Mouse (Mus musculus): Measurements from ENCODE around the gene Cox7a2l. TPM values are rescaled to one million over a fixed set of nuclear protein-coding genes. Genes with fewer than 3 reads are reported as not detected.

Gene Cox7a2l
- polyA plus RNA-seq, 1 experiment from 2014 or later: 189 TPM

DNA sequence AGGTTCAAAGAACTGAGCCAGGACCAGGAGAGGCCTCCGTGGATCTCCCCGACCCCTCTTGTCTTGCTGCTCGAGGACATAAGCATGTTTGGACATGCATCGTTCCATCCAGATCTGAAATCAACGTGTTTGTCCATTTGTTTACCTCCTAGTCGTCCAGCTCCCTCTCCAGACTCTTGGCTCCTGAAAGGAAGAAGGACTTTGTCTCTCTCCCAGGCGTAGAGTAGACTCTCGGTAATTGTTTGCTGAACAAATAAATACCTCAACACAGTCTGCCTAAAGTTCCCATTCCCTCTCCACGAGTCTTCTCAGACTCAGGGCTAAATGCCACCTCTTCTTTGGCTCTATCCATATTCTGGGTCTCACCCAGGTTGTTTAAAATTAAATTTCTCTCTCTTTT, 16.0 kb upstream of the Cox7a2l start:
- Histone ChIP-seq H3K4me1 (ENCODE audit: control insufficient read depth, insufficient read depth, low read length) (peaks cover under 1% of the 10 kb centered on the region), H3K36me3 (ENCODE audit: control insufficient read depth, insufficient read depth, low read length) (no peaks in the 10 kb centered on the region), H3K4me3 (ENCODE audit: low read depth, low read length) (no peak overlapping the region), H3K27ac (ENCODE audit: low read length) (no peak overlapping the region), H3K27me3 (ENCODE audit: control insufficient read depth, insufficient read depth, low read length) (no peaks in the 10 kb centered on the region), H3K9ac (replicated peaks; ENCODE audit: low read depth, low read length) (no peak overlapping the region), H3K4me2 (replicated peaks; ENCODE audit: low read depth, low read length) (no peak overlapping the region), H3K9me3 (ENCODE audit: control insufficient read depth, low read depth, low read length) (no peaks in the 10 kb centered on the region)
- ATAC-seq (ENCODE audit: insufficient number of reproducible peaks, insufficient read depth, low FRiP score, low read depth): no peak
- 57% methylated on average over 9 of the region's 9 CpGs for WGBS

DNA sequence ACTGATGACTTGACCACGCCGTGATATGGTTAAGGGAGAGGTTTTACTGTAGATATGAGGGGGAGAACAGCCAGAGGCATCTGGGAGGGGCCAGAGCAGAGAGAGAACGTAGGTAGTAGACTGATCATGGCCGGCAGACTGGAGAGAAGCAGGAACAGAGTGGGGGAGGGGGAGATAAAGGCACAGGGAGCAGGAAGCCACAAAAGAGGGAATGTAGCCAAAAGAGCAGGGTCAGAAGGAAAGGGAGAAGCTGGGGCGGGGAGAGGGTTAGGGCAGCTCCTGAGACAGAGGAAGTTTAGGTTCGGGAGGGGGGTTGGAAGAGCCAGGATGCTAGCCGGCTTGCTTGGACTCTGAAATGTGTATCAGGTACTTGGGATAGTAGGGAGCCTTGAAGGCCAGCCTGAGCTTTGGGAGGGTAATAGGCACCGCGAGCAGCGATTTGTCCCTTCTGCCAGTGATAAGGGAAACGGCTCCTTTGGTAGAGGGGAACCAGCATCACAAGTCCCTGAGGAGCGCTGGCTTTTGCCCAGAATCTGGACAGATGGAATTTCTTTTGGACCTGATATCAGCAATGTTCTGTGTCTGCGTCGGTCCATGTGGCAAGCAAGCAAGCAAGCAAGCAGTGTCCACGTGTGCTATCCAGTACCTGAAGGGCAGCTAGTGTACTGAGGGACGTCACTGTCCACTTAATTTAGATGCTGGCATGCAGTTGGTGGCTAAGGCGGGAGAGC, 10.7 kb upstream of the Cox7a2l start:
- Histone ChIP-seq H3K4me1 (ENCODE audit: control insufficient read depth, insufficient read depth, low read length) (peaks cover 24% of the 10 kb centered on the region), H3K9me3 (ENCODE audit: control insufficient read depth, low read depth, low read length) (no peaks in the 10 kb centered on the region), H3K36me3 (ENCODE audit: control insufficient read depth, insufficient read depth, low read length) (no peaks in the 10 kb centered on the region), H3K27me3 (ENCODE audit: control insufficient read depth, insufficient read depth, low read length) (no peaks in the 10 kb centered on the region), H3K4me2 (replicated peaks; ENCODE audit: low read depth, low read length) (peak overlapping the region; percentile 42), H3K4me3 (ENCODE audit: low read depth, low read length) (no peak overlapping the region), H3K27ac (ENCODE audit: low read length) (peak overlapping the region; percentile 16; the same call in 1 of the 2 replicates), H3K9ac (replicated peaks; ENCODE audit: low read depth, low read length) (peak overlapping the region; percentile 14; the same call in 1 of the 2 replicates)
- peak; percentile 73 for ATAC-seq (ENCODE audit: insufficient number of reproducible peaks, insufficient read depth, low FRiP score, low read depth)
- WGBS: 24% methylated on average over 17 of the region's 17 CpGs

DNA sequence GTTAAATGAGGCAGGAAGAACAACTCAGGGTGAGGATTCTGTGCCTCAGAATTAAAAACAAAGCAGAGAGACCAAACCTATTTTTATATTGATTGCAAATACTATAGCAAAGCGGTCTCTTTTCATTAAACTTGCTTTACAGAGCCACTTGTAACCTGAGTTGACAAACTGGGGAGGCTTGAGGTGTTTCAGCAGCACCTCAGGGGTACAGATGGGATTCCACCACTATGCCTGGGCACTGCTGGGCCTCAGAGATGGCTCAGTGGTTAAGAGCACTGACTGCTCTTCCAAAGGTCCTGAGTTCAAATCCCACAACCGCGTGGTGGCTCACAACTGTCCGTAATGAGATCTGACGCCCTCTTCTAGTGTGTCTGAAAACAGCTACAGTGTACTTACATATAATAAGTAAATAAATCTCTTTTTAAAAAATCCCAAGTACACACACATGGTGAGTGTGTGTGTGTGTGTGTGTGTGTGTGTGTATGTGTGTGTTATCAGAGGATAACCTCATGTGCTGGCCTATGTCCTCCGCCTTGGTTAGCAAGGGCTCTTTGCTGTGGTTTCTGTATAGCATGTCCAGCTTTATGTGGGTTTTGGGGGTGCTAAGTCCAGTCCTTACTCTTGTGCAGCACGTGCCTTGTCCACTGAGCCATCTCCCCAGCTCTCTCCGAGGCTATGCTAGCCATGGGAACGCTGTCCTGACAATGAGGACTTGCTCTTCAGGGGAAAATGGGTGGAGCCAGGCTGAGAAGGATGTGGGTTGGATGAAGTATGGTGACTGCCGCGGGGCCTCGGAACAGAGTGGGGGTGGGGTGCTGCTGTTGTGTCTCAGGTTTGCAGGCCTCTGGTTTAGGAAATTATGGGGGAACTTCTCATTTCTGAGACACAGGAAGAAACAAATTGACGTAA, 9.7 kb upstream of the Cox7a2l start:
- Histone ChIP-seq H3K4me3 (ENCODE audit: low read depth, low read length) (no peak overlapping the region), H3K36me3 (ENCODE audit: control insufficient read depth, insufficient read depth, low read length) (no peaks in the 10 kb centered on the region), H3K27ac (ENCODE audit: low read length) (peak overlapping the region; percentile 16; the same call in 1 of the 2 replicates), H3K9ac (replicated peaks; ENCODE audit: low read depth, low read length) (0 out of 2 replicates have a peak overlapping the region, but pooled peaks have one; percentile 14), H3K27me3 (ENCODE audit: control insufficient read depth, insufficient read depth, low read length) (no peaks in the 10 kb centered on the region), H3K9me3 (ENCODE audit: control insufficient read depth, low read depth, low read length) (no peaks in the 10 kb centered on the region), H3K4me1 (ENCODE audit: control insufficient read depth, insufficient read depth, low read length) (peaks cover 24% of the 10 kb centered on the region), H3K4me2 (replicated peaks; ENCODE audit: low read depth, low read length) (peak overlapping the region; percentile 42)
- WGBS: 31% methylated on average over 13 of the region's 13 CpGs
- ATAC-seq (ENCODE audit: insufficient number of reproducible peaks, insufficient read depth, low FRiP score, low read depth): peak; percentile 80

DNA sequence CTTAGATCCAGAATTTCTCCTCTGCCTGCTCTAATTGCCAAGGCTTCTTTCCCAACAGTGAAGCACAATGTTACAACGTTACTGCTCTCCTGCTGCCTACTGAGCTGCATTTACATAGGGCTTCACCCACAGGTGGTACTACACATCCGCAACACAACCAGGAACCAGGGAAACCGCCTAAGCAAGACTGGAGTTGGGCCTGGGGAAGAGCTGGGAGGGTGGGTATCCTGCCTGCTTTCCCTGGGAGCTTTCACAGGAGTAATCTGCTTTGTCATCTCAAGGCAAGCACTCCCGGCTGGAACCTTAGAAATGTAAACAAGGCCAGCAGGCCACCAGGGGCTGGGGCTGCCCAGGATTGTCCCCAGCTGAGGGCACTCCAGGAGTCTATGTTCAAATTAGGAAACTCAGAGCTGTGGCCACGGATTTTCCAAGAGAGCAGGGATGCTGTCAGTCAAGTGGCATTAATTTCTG, 9.0 kb upstream of the Cox7a2l start:
- H3K27me3 ChIP-seq (ENCODE audit: control insufficient read depth, insufficient read depth, low read length): no peaks in the 10 kb centered on the region
- H3K9me3 ChIP-seq (ENCODE audit: control insufficient read depth, low read depth, low read length): no peaks in the 10 kb centered on the region
- no peak overlapping the region for H3K4me3 ChIP-seq (ENCODE audit: low read depth, low read length)
- no peaks in the 10 kb centered on the region for H3K36me3 ChIP-seq (ENCODE audit: control insufficient read depth, insufficient read depth, low read length)
- H3K4me1 ChIP-seq (ENCODE audit: control insufficient read depth, insufficient read depth, low read length): peaks cover 24% of the 10 kb centered on the region
- H3K4me2 ChIP-seq (replicated peaks; ENCODE audit: low read depth, low read length): no peak overlapping the region
- H3K27ac ChIP-seq (ENCODE audit: low read length): no peak overlapping the region
- no peak for ATAC-seq (ENCODE audit: insufficient number of reproducible peaks, insufficient read depth, low FRiP score, low read depth)
- no peak overlapping the region for H3K9ac ChIP-seq (replicated peaks; ENCODE audit: low read depth, low read length)
- WGBS: 12% methylated on average over 5 of the region's 5 CpGs

DNA sequence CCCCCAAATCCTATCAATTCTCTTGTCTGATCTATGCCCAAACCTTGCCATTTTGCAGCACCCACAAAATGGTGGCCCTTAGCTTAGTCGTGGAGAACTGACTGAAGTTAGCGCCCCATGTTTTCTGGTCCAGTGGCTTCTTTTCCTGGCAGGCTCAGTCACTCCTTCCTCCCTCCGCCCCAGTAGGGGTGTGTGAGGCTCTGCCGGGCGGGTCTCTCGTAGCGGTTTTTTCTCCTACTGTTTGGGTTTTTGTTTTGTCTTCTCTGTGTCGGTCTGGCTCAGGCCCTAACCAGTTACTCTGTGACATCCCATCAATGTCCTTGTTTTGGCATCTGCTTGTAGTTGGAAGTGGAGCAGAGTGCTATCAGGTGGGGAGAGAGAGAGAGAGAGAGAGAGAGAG, 8.5 kb upstream of the Cox7a2l start:
- ATAC-seq (ENCODE audit: insufficient number of reproducible peaks, insufficient read depth, low FRiP score, low read depth): no peak
- Histone ChIP-seq H3K9ac (replicated peaks; ENCODE audit: low read depth, low read length) (no peak overlapping the region), H3K36me3 (ENCODE audit: control insufficient read depth, insufficient read depth, low read length) (no peaks in the 10 kb centered on the region), H3K27ac (ENCODE audit: low read length) (no peak overlapping the region), H3K4me2 (replicated peaks; ENCODE audit: low read depth, low read length) (0 out of 2 replicates have a peak overlapping the region, but pooled peaks have one; percentile 3), H3K4me1 (ENCODE audit: control insufficient read depth, insufficient read depth, low read length) (peaks cover 24% of the 10 kb centered on the region), H3K4me3 (ENCODE audit: low read depth, low read length) (no peak overlapping the region), H3K27me3 (ENCODE audit: control insufficient read depth, insufficient read depth, low read length) (no peaks in the 10 kb centered on the region), H3K9me3 (ENCODE audit: control insufficient read depth, low read depth, low read length) (no peaks in the 10 kb centered on the region)
- whole genome bisulfite sequencing: 16% methylated on average over 8 of the region's 8 CpGs

DNA sequence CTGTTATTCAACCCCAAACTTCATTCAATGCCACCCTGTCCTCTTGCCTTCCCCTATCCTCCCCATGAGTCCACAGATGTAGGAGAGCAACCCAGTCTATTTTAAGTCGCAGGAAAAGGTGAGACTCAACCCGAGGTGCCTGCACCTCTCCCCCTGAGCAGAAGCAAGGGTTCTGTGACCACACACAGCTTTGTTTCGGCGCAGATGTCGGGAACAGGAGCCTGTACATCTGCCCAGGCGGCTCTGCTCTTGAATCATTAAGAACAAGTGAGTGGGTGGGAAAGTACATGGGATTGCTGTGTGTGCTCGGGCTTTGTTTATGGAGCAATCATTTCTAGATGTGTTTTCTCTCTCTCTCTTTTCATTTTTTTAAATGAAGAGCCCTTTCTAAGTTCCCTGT, 7.6 kb upstream of the Cox7a2l start:
- H3K9me3 ChIP-seq (ENCODE audit: control insufficient read depth, low read depth, low read length): no peaks in the 10 kb centered on the region
- no peak overlapping the region for H3K4me2 ChIP-seq (replicated peaks; ENCODE audit: low read depth, low read length)
- no peak overlapping the region for H3K4me3 ChIP-seq (ENCODE audit: low read depth, low read length)
- H3K27ac ChIP-seq (ENCODE audit: low read length): no peak overlapping the region
- WGBS: 51% methylated on average over 7 of the region's 7 CpGs
- no peak overlapping the region for H3K9ac ChIP-seq (replicated peaks; ENCODE audit: low read depth, low read length)
- no peak for ATAC-seq (ENCODE audit: insufficient number of reproducible peaks, insufficient read depth, low FRiP score, low read depth)
- no peaks in the 10 kb centered on the region for H3K36me3 ChIP-seq (ENCODE audit: control insufficient read depth, insufficient read depth, low read length)
- H3K27me3 ChIP-seq (ENCODE audit: control insufficient read depth, insufficient read depth, low read length): no peaks in the 10 kb centered on the region
- H3K4me1 ChIP-seq (ENCODE audit: control insufficient read depth, insufficient read depth, low read length): peaks cover 24% of the 10 kb centered on the region

DNA sequence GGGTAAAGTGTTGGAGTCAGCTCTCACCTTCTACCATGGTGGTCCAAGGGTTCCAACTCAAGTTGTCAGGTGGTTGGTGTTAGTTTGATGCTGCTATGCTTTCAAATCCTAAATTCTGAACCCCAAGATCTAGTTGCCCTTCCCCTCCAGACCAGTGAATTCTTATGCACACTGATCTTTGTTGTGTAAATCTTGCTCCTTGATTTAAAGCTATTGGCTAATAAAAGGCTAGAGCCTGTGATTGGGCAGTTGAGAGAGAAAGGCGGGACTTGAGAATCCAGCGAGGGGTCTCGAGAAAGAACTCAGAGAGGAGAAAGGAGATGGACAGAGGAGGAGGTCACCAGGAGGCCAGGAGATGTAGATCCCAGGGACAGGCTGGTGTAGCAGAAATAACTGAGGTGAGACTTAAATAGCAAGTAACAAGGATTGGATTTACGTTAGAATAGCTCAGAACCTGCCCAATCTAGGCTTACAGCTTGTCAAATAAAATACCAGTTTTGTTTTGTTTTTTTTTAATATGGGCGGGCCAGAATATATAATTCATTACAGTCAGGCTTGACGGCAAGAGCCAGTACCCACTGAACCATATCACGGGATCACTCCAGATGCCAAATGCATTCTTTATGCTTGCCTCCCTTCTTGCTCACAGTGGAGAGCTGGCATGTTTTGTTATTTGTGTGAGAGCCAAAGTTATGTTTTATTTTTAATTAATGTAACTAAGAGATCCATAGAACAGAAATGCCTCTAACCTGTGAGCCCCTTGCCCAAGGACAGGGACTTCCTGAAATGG, 5.7 kb upstream of the Cox7a2l start:
- WGBS: 67% methylated on average over 7 of the region's 7 CpGs
- Histone ChIP-seq H3K4me2 (replicated peaks; ENCODE audit: low read depth, low read length) (no peak overlapping the region), H3K4me3 (ENCODE audit: low read depth, low read length) (no peak overlapping the region), H3K9me3 (ENCODE audit: control insufficient read depth, low read depth, low read length) (no peaks in the 10 kb centered on the region), H3K27ac (ENCODE audit: low read length) (no peak overlapping the region), H3K27me3 (ENCODE audit: control insufficient read depth, insufficient read depth, low read length) (no peaks in the 10 kb centered on the region), H3K36me3 (ENCODE audit: control insufficient read depth, insufficient read depth, low read length) (no peaks in the 10 kb centered on the region), H3K9ac (replicated peaks; ENCODE audit: low read depth, low read length) (no peak overlapping the region), H3K4me1 (ENCODE audit: control insufficient read depth, insufficient read depth, low read length) (peaks cover 20% of the 10 kb centered on the region)
- ATAC-seq (ENCODE audit: insufficient number of reproducible peaks, insufficient read depth, low FRiP score, low read depth): no peak

DNA sequence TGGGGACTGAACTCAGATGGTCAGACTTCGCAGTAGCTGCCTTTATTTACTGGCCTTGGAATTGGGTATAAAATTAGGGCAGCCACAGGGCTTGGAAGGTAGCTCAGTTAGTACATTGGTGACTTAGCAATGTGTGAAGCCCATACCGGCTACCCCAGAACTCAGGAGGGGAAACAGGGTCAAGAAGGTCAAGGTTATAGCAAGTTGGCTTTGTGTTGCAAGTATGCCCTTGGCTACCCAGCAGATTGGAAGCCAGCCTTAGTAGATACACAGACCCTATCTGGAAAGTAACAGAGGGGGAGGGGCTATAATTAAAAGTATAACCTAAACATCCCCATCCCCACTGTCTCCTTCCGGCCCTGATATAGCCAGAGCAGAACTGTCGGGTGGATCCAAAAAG, 4.8 kb upstream of the Cox7a2l start:
- H3K27ac ChIP-seq (ENCODE audit: low read length): no peak overlapping the region
- no peak overlapping the region for H3K9ac ChIP-seq (replicated peaks; ENCODE audit: low read depth, low read length)
- no peak overlapping the region for H3K4me2 ChIP-seq (replicated peaks; ENCODE audit: low read depth, low read length)
- no peaks in the 10 kb centered on the region for H3K27me3 ChIP-seq (ENCODE audit: control insufficient read depth, insufficient read depth, low read length)
- H3K36me3 ChIP-seq (ENCODE audit: control insufficient read depth, insufficient read depth, low read length): no peaks in the 10 kb centered on the region
- no peaks in the 10 kb centered on the region for H3K9me3 ChIP-seq (ENCODE audit: control insufficient read depth, low read depth, low read length)
- peaks cover 11% of the 10 kb centered on the region for H3K4me1 ChIP-seq (ENCODE audit: control insufficient read depth, insufficient read depth, low read length)
- ATAC-seq (ENCODE audit: insufficient number of reproducible peaks, insufficient read depth, low FRiP score, low read depth): no peak
- H3K4me3 ChIP-seq (ENCODE audit: low read depth, low read length): no peak overlapping the region
- 92% methylated on average over 4 of the region's 4 CpGs for WGBS
